Mouse (Mus musculus): ENCODE measurements around the gene Hax1. TPM values are rescaled to one million over a fixed set of nuclear protein-coding genes. Genes with fewer than 3 reads are reported as not detected.

Hax1 gene
- 85.7 TPM for polyA plus RNA-seq (2017; shearing (Covaris generic))

DNA sequence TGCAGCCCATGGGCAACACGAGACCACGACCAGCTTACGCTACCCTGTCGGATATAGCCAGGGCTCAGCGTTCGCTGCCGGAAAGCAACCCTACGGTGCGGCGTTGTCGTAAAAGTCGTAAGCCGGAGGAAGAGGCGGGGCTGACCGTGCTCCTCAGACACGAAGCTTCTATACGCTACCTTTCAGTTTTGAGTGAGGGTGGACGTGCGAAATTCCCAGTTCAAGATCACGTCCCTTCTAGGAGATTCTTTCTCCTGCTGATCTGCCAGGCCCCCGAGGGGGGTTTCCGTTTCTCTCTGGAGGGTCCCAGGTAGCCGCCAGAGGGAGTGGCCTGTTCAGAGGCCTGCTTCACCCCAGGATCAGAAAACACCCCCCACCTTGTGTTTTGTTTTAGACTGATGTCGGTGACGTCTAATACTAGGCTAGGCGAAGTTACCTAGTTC, at the start of gene Hax1:
Hax1 (minus strand) TSS at position 169 of the 443 bp plus-strand sequence.

GRCm38 (mm10) chr3:89963221-89963763, 35.3 kb downstream of the Hax1 start, which contains the start of gene Atp8b2:
TSS of gene Atp8b2 (minus strand) at chr3:89963508.

Other genes with a start within 250 kb of the Hax1 start
- gene Chrnb2, start 234.1 kb downstream of the Hax1 start, polyA plus RNA-seq (2017; shearing (Covaris generic)), result 0.87 TPM
- 47.7 TPM for gene Ube2q1, start 225.2 kb downstream of the Hax1 start, polyA plus RNA-seq (2017; shearing (Covaris generic))
- gene She, start 167.4 kb downstream of the Hax1 start, polyA plus RNA-seq (2017; shearing (Covaris generic)), result 0.43 TPM
- 18.1 TPM for gene Il6ra, start 85.6 kb downstream of the Hax1 start, polyA plus RNA-seq (2017; shearing (Covaris generic))
- 58.6 TPM for gene Atp8b2, start 35.3 kb downstream of the Hax1 start, polyA plus RNA-seq (2017; shearing (Covaris generic))
- 108 TPM for gene 4933434E20Rik, start 52.9 kb upstream of the Hax1 start, polyA plus RNA-seq (2017; shearing (Covaris generic))
- gene Ubap2l, start 53.8 kb upstream of the Hax1 start, polyA plus RNA-seq (2017; shearing (Covaris generic)), result 177 TPM
- 905 TPM for gene Tpm3, start 73.9 kb upstream of the Hax1 start, polyA plus RNA-seq (2017; shearing (Covaris generic))
- 0.09 TPM for gene Nup210l, start 105.4 kb upstream of the Hax1 start, polyA plus RNA-seq (2017; shearing (Covaris generic))
- gene Rps27, start 214.9 kb upstream of the Hax1 start, polyA plus RNA-seq (2017; shearing (Covaris generic)), result 3,227 TPM
- gene Rab13, start 214.9 kb upstream of the Hax1 start, polyA plus RNA-seq (2017; shearing (Covaris generic)), result 0.91 TPM
- gene Jtb, start 232.8 kb upstream of the Hax1 start, polyA plus RNA-seq (2017; shearing (Covaris generic)), result 161 TPM
- not detected for gene Creb3l4, start 244.7 kb upstream of the Hax1 start, polyA plus RNA-seq (2017; shearing (Covaris generic))
- gene Slc39a1, start 249.4 kb upstream of the Hax1 start, polyA plus RNA-seq (2017; shearing (Covaris generic)), result 1.5 TPM

Data from effector memory CD4-positive, alpha-beta T cell, adult 7 months (primary cell).